Mouse (Mus musculus) midbrain, embryonic 13.5 days (tissue): ENCODE measurements around the gene Hivep3. TPM values are rescaled to one million over a fixed set of nuclear protein-coding genes. Genes with fewer than 3 reads are reported as not detected.

Experiments used
- ATAC-seq: fragments of 200-750 bp; cut with Nextera tagmentation; 2 replicates; pipeline ENCODE4 v1.8.0; 2017; ENCODE audit warnings: mild to moderate bottlenecking, moderate TSS enrichment, moderate library complexity
- H3K27ac ChIP-seq: fragments of 300-500 bp; sonication (generic); 2 replicates; pipeline ENCODE4 v1.5.1; 2015; ENCODE audit warnings: inconsistent platforms, mild to moderate bottlenecking, moderate library complexity
- H3K27me3 ChIP-seq: fragments of 300-500 bp; sonication (generic); 2 replicates; pipeline ENCODE4 v1.6.1; 2015; ENCODE audit warnings: mild to moderate bottlenecking, inconsistent platforms
- H3K36me3 ChIP-seq: fragments of 300-500 bp; sonication (generic); 2 replicates; pipeline ENCODE4 v1.6.1; 2015; ENCODE audit warnings: mild to moderate bottlenecking, inconsistent platforms
- H3K4me1 ChIP-seq: fragments of 300-500 bp; sonication (generic); replicated peaks from 2 replicates; pipeline ENCODE4 v1.6.1; 2015; ENCODE audit warnings: inconsistent platforms
- H3K4me2 ChIP-seq: fragments of 300-500 bp; sonication (generic); replicated peaks from 2 replicates; pipeline ENCODE4 v1.6.1; 2015; ENCODE audit warnings: moderate library complexity, mild to moderate bottlenecking, inconsistent platforms
- H3K4me3 ChIP-seq: fragments of 300-500 bp; sonication (generic); replicated peaks from 2 replicates; pipeline ENCODE4 v1.5.1; 2015; ENCODE audit warnings: mild to moderate bottlenecking, inconsistent platforms
- H3K9ac ChIP-seq: fragments of 300-500 bp; sonication (generic); replicated peaks from 2 replicates; pipeline ENCODE4 v1.6.1; 2015; ENCODE audit warnings: mild to moderate bottlenecking, inconsistent platforms
- H3K9me3 ChIP-seq: fragments of 300-500 bp; sonication (generic); 2 replicates; pipeline ENCODE4 v1.6.1; 2016; ENCODE audit warnings: mild to moderate bottlenecking, inconsistent platforms
- WGBS: fragments of 180-500 bp; shearing (Covaris S2); methylation state at CpG from one replicate; pipeline ENCODE4 v1.1.7; 2015; 5-methylcytosine and 5-hydroxymethylcytosine counted together
- polyA plus RNA-seq: library from polyadenylated mRNA; unstranded; fragments of >200 nt; fragmentation: Nextera tagmentation; extraction: Ambion mirVana; gene quantifications from 2 replicates; pipeline ENCODE4 v1.2.1, GENCODE M21; 2015

The Hivep3 gene
- polyA plus RNA-seq, 1 experiment from 2014 or later = 9.5 TPM

DNA sequence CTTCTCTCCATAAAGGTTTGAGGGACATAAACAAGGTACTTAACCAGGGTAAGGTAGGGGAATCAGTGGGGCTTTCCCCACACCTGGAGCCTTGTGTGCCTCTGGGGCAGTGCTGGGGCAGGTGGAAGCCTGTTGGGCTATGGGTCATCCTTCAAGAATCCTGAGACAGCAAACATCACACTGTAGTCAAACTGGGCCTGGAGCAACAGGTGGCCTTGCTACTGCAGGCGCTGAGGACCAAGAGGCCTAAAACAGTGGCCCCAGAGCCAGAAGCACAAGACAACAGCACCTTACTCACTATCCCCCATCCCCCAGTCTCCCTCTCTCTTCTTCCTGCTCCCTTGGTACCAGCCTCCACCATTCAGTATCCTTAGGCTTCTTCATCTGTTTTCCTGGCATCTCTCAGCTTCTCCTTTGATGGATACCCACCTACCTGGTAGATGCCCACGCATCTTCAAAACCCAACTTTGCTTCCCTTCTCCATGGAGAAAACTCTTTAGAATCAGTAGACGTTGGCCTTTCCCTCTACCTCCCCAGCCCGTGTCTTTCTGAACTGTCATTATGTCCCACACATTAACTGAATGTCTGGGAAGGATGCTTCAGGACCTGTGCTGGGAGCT is 289.7 kb downstream of the Hivep3 start:
- H3K4me1 ChIP-seq = peaks cover 6% of the 10 kb centered on the region
- 93% methylated on average over 4 of the region's 4 CpGs for WGBS
- 0 out of 2 replicates have a peak, but pooled peaks cover 4% of the 10 kb centered on the region for H3K27me3 ChIP-seq
- no peak overlapping the region for H3K9ac ChIP-seq
- no peak for ATAC-seq
- no peak overlapping the region for H3K4me2 ChIP-seq
- H3K9me3 ChIP-seq = no peaks in the 10 kb centered on the region
- H3K4me3 ChIP-seq = no peak overlapping the region
- H3K27ac ChIP-seq = no peak overlapping the region
- H3K36me3 ChIP-seq = no peaks in the 10 kb centered on the region

DNA sequence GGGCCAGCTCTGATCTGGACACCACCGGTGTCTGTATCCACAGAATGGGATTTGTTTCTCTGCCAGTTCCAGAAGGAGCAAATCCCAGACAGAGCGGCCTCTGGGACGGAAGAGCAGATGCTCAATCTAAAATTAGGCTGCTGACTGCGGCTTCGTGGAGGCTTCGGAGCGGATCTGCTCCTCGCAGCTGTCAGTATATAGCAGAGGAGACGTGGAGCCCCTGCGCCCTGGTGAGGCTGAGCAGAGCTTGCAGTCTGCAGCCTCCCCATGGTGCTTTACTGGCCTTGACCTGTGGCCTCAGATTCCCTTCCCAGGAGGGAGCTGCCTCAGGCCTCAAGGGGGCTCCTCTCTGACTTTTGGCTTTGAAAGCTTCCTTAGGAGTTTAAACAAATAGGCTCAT is 290.5 kb downstream of the Hivep3 start:
- ATAC-seq = no peak
- Histone ChIP-seq H3K9me3 (no peaks in the 10 kb centered on the region), H3K4me2 (no peak overlapping the region), H3K4me1 (peaks cover 6% of the 10 kb centered on the region), H3K4me3 (no peak overlapping the region), H3K36me3 (no peaks in the 10 kb centered on the region), H3K27me3 (0 out of 2 replicates have a peak, but pooled peaks cover 4% of the 10 kb centered on the region), H3K9ac (no peak overlapping the region), H3K27ac (no peak overlapping the region)
- WGBS = 60% methylated on average over 10 of the region's 10 CpGs

DNA sequence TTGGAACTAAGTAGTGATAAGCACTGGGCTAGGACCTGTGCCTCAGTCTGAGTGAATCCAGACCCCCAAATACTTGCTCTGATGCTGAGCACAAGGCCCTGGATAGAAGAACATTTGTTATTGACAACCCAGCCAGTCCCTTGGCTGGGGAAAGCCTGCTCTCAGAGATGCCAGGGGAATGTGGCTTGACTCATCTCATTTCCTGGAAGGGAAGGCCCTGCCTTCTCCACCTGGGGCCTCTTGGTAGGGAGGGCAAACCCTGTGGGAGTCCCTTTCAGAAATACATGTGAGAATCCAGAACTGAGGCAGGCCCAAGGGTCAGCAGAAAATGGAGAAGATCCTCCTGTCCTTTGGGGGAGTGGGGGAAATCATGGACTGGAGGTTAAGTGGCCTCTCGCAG is 294.1 kb downstream of the Hivep3 start:
- H3K4me2 ChIP-seq = no peak overlapping the region
- no peaks in the 10 kb centered on the region for H3K9me3 ChIP-seq
- H3K27me3 ChIP-seq = peaks cover 32% of the 10 kb centered on the region
- ATAC-seq = no peak
- no peaks in the 10 kb centered on the region for H3K36me3 ChIP-seq
- no peak overlapping the region for H3K4me3 ChIP-seq
- 84% methylated on average over 1 of the region's 1 CpGs for WGBS
- H3K4me1 ChIP-seq = peaks cover 9% of the 10 kb centered on the region
- H3K27ac ChIP-seq = no peak overlapping the region
- H3K9ac ChIP-seq = no peak overlapping the region

DNA sequence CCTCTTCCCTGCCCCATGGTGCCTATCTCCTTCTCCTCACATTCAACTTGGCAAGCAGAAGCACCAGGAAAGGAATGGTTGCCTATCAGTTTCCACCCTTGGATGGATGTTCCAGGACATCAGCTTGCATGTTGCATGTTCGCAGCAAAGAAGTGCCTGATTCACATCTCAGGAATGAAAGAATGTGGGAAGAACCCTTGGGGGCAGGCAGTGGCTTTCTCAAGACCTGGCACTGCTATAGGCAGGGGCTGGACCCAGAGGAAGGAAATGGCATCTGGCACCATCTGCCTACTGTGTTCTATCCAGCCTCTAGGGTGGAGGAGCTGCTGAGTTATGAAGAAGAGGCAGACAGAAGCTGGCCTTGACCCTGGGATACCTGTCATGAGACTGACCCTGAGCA is 296.4 kb downstream of the Hivep3 start:
- H3K36me3 ChIP-seq = no peaks in the 10 kb centered on the region
- 88% methylated on average over 1 of the region's 1 CpGs for WGBS
- no peak overlapping the region for H3K4me3 ChIP-seq
- peaks cover 14% of the 10 kb centered on the region for H3K4me1 ChIP-seq
- no peak overlapping the region for H3K4me2 ChIP-seq
- no peaks in the 10 kb centered on the region for H3K9me3 ChIP-seq
- H3K27ac ChIP-seq = no peak overlapping the region
- H3K27me3 ChIP-seq = peaks cover 54% of the 10 kb centered on the region
- no peak overlapping the region for H3K9ac ChIP-seq
- no peak for ATAC-seq

DNA sequence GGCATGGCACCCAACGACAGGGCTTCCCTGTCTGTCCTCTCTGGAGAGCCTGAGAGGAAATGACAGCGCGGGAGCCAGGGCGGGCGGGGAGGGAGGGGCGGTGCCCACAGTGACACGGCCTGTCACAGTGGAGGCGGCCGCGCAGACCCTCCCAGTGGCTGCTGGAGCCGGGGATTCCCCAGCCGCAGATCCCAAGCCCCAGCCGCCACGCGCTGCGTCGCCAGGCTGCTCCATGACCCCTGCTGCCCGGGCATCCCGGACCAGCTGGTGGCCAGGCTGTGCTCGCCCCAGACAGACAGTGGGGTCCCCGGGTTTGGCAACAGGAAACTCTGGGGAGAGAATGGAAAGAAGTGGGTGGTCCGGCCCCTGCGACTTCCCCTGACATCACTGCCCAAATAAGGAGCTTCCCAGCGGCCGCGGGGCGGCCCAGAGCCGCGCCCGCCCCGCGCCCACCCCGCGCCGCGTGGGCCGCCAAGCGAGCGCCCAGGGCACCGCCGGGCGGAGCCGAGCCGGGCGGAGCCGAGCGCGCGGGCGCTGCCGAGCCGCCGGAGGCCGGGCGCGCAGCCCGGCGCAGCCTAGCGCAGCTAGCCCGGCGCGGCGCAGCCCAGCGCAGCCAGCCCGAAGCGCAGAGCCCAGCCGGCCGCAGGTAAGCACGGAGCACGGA is 298.9 kb downstream of the Hivep3 start:
- H3K9ac ChIP-seq = peak overlapping the region; percentile 65
- peaks cover 64% of the 10 kb centered on the region for H3K27me3 ChIP-seq
- H3K27ac ChIP-seq = no peak overlapping the region
- H3K36me3 ChIP-seq = no peaks in the 10 kb centered on the region
- H3K4me3 ChIP-seq = peak overlapping the region; percentile 55
- H3K9me3 ChIP-seq = no peaks in the 10 kb centered on the region
- H3K4me1 ChIP-seq = peaks cover 26% of the 10 kb centered on the region
- ATAC-seq = peak; percentile 74
- WGBS = under 1% methylated on average over 30 of the region's 70 CpGs
- H3K4me2 ChIP-seq = peak overlapping the region; percentile 85

DNA sequence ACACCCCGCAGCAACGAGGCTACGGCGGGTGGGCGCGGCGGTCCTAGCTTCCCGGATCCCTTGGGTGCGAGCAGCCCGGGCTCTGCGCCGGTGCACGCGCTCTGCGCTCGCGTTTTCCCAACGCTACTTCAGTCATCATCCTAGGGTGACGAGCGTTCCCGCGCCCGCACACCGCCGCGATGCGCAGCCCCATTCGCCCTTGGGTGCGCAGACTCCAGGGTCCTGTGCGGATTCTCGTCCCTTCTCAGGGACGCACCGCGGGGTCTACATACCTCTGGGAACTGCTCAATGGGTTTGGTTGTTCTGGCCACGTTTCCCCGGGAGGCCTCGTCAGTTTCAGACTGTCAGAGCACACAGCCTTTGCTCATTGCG is 299.4 kb downstream of the Hivep3 start:
- no peak overlapping the region for H3K27ac ChIP-seq
- peak overlapping the region; percentile 55 for H3K4me3 ChIP-seq
- ATAC-seq = peak; percentile 49; the same call in 1 of the 2 replicates
- H3K4me1 ChIP-seq = peaks cover 26% of the 10 kb centered on the region
- H3K27me3 ChIP-seq = peaks cover 61% of the 10 kb centered on the region
- H3K36me3 ChIP-seq = no peaks in the 10 kb centered on the region
- under 1% methylated on average over 38 of the region's 38 CpGs for WGBS
- peak overlapping the region; percentile 65 for H3K9ac ChIP-seq
- H3K4me2 ChIP-seq = peak overlapping the region; percentile 85
- no peaks in the 10 kb centered on the region for H3K9me3 ChIP-seq

DNA sequence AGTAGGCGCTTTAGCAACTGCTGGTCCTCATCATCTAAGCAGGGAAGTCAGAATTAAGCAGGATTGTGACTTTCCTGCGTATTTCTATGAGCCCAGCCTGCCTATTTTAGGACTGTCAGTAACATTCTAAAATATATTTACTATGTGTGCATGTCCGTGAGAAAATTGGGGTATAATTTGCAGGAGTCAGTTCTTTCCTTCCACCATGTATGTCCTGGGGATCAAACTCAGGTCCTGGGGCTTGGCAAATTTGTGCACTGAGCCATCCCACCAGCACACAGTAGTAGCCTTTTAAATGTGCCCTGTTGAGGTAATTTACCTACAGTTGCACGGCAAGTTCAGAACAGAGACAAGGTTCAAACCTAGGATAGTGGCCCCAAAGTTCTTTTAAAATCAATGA is 302.7 kb downstream of the Hivep3 start:
- no peak overlapping the region for H3K27ac ChIP-seq
- H3K4me1 ChIP-seq = peaks cover 26% of the 10 kb centered on the region
- no peak for ATAC-seq
- peaks cover 49% of the 10 kb centered on the region for H3K27me3 ChIP-seq
- H3K9ac ChIP-seq = no peak overlapping the region
- no peaks in the 10 kb centered on the region for H3K9me3 ChIP-seq
- H3K36me3 ChIP-seq = no peaks in the 10 kb centered on the region
- H3K4me3 ChIP-seq = no peak overlapping the region
- H3K4me2 ChIP-seq = no peak overlapping the region
- WGBS = 90% methylated on average over 4 of the region's 4 CpGs

DNA sequence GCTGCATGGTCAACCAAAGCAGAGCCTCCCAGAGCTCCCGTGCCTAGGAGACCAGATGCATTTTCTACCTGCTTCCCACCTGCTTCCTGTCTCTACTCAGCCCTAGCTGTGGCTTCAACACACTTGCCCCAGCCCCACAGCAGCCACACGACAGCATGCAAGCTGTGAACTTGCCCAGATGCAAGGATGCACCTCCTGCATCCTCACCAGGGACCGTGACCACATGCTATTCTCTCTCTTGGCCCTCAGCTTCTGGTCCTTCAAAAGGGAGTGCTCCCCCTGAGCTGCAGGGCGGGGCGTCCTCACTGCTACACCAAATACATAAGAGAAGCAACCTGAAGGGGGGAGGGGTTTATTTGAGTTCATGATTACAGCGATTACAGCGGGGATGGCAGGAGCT is 303.4 kb downstream of the Hivep3 start:
- ATAC-seq = no peak
- H3K9ac ChIP-seq = no peak overlapping the region
- H3K9me3 ChIP-seq = no peaks in the 10 kb centered on the region
- H3K36me3 ChIP-seq = no peaks in the 10 kb centered on the region
- H3K4me1 ChIP-seq = peaks cover 26% of the 10 kb centered on the region
- no peak overlapping the region for H3K27ac ChIP-seq
- no peak overlapping the region for H3K4me2 ChIP-seq
- whole genome bisulfite sequencing = 55% methylated on average over 7 of the region's 7 CpGs
- no peak overlapping the region for H3K4me3 ChIP-seq
- peaks cover 42% of the 10 kb centered on the region for H3K27me3 ChIP-seq

DNA sequence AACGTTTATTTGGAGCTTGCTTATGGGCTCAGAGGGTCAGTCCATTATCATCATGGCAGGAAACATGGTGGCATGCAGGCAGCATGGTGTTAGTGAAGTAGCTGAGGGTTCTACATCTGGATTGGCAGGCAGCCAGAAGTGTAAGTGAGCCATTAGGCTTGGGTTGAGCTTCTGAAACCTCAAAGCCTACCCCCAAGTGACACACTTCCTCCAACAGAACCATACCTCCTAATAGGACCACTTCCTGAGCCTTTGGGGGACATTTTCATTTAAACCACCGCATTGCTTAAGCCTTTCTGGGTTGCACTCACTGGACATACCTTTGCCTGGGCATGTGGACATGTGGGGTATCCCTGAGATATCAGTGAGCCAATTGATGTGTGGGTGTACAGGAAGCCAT is 307.9 kb downstream of the Hivep3 start:
- Histone ChIP-seq H3K9ac (no peak overlapping the region), H3K4me3 (no peak overlapping the region), H3K27me3 (peaks cover 5% of the 10 kb centered on the region; the same call in 1 of the 2 replicates), H3K27ac (no peak overlapping the region), H3K36me3 (no peaks in the 10 kb centered on the region), H3K9me3 (no peaks in the 10 kb centered on the region), H3K4me2 (no peak overlapping the region), H3K4me1 (0 out of 2 replicates have a peak, but pooled peaks cover 3% of the 10 kb centered on the region)
- WGBS = 77% methylated on average over 2 of the region's 2 CpGs
- no peak for ATAC-seq

DNA sequence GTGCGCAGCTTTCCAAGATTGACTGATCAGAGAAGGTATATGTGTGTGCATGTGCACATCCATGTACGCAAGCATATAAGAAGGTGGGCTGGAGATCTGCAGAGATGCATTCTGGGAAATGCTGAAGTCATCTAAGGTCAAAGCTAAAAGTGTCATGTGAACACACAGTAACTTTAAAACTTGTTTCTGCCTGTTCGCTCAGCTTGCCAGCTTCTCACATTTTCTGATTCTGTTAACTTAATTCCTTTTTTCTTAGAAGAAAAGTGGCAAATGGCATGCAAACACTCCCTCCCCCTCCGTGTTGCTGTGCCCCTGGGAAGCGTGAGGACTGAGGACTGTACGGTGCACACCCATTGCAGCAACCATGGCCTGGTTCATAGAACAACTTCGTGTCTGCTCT is 308.9 kb downstream of the Hivep3 start:
- Histone ChIP-seq H3K36me3 (no peaks in the 10 kb centered on the region), H3K9ac (no peak overlapping the region), H3K4me1 (no peaks in the 10 kb centered on the region), H3K27me3 (peaks cover 2% of the 10 kb centered on the region; the same call in 1 of the 2 replicates), H3K27ac (no peak overlapping the region), H3K9me3 (no peaks in the 10 kb centered on the region), H3K4me3 (no peak overlapping the region), H3K4me2 (no peak overlapping the region)
- 88% methylated on average over 7 of the region's 7 CpGs for WGBS
- ATAC-seq = no peak

DNA sequence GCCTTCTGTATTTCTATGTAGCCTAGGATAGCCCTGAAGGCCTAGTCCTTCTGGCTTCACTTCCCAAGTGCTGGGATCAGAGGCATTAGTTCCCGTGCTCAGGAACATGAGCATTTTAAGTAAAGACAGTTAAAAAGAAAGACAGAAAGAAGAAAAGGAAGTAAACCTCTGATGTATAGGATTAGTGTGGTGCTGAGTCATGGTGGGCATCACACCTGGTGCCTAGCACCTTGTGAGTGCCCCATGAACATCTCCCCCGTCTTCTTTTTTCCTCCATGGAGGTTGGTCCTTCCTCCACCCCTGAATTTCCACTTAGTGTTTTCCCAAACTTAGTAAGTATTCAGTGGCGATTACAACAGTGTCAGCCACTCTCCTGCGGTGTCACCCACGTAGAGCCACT is 311.0 kb downstream of the Hivep3 start:
- no peak overlapping the region for H3K4me3 ChIP-seq
- no peak overlapping the region for H3K4me2 ChIP-seq
- H3K27me3 ChIP-seq = no peaks in the 10 kb centered on the region
- H3K36me3 ChIP-seq = no peaks in the 10 kb centered on the region
- ATAC-seq = no peak
- no peak overlapping the region for H3K9ac ChIP-seq
- 80% methylated on average over 5 of the region's 5 CpGs for WGBS
- no peaks in the 10 kb centered on the region for H3K9me3 ChIP-seq
- no peak overlapping the region for H3K27ac ChIP-seq
- H3K4me1 ChIP-seq = no peaks in the 10 kb centered on the region

DNA sequence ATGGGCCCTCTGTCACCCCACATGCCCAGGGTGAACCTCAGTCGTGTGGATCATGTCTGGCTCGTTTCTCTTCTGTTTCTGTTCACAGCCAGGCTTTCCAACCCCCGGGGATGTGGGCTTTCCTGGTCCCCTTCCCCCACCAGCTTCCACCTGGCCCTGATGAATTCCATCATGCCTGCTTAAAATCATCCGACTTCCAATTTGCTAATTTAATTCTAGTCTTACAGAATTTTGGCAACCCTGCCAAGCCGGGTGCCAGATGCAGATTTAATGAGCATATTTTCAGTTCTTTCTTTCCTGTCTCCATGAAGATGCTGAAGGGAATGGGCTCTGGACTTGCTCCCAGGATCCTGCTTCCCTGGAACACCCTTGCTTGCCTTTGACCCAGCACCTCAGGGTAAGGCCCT is 311.6 kb downstream of the Hivep3 start:
- Histone ChIP-seq H3K36me3 (no peaks in the 10 kb centered on the region), H3K4me3 (no peak overlapping the region), H3K4me1 (no peaks in the 10 kb centered on the region), H3K4me2 (no peak overlapping the region), H3K9me3 (no peaks in the 10 kb centered on the region), H3K27ac (no peak overlapping the region), H3K9ac (no peak overlapping the region), H3K27me3 (no peaks in the 10 kb centered on the region)
- no peak for ATAC-seq
- 61% methylated on average over 5 of the region's 5 CpGs for WGBS

DNA sequence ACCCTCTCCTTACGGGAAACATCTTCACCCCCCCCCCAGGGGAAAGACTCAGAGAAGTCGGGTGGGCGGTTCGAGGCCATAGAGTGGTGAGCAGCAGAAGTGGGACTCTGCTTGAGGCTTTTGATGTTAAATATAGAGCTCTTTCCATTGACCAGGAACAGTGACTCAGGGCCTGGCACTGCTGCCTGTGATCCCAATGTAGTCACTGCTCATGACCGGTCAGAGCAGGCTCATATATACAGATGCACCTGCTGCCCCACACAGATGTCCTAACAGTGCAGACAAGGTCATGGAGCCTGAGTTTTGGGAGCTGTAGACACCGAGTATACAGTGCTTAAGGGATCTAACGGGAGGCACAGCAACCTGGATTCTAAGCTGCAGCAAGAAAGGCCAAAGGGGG is 312.3 kb downstream of the Hivep3 start:
- no peak overlapping the region for H3K9ac ChIP-seq
- H3K4me3 ChIP-seq = no peak overlapping the region
- no peaks in the 10 kb centered on the region for H3K9me3 ChIP-seq
- no peak overlapping the region for H3K27ac ChIP-seq
- 88% methylated on average over 7 of the region's 7 CpGs for WGBS
- no peaks in the 10 kb centered on the region for H3K27me3 ChIP-seq
- no peak for ATAC-seq
- no peaks in the 10 kb centered on the region for H3K4me1 ChIP-seq
- H3K36me3 ChIP-seq = no peaks in the 10 kb centered on the region
- no peak overlapping the region for H3K4me2 ChIP-seq
